12 mouse cellular contexts compared by ENCODE assay signal in genomic region chr1:64753109-64753508, GRCm38 (mm10). TPM values are rescaled to one million over a fixed set of nuclear protein-coding genes. Genes with fewer than 3 reads are reported as not detected.
DNase-seq lines count a peak whose midpoint lies in the region; ATAC-seq and TF ChIP-seq lines count a peak whose summit lies in the region.
"Had no signal": no experiment of that assay in that cellular context is flagged by ENCODE, and none has a peak within 500 bp of the region (broad histone marks: within the 10 kb centered on the region; RNA-seq: fewer than 3 reads in every experiment).

No protein-coding gene starts in this region.

- WGBS in forebrain, embryonic 11.5 days, result 93% methylated on average over 8 of the region's 8 CpGs

- intact Hi-C loops in gastrocnemius, adult 2 months (cut with DNase I), result no loop called here
- intact Hi-C loops in heart, postnatal 25 days (cut with DNase I), result no loop called here

- TF ChIP-seq CTCF in gastrocnemius, adult 2 months (IDR thresholded peaks at IDR 0.05), result no peak

- no peaks in the 10 kb centered on the region for H3K4me1 ChIP-seq in forebrain, embryonic 11.5 days (replicated peaks; ENCODE audit: control insufficient read depth, insufficient read depth, low read length)

- H3K4me2 ChIP-seq in forebrain, embryonic 11.5 days (ENCODE audit: low read depth, low read length, severe bottlenecking), result no peak overlapping the region

- no peak overlapping the region for H3K4me3 ChIP-seq in gastrocnemius, adult 2 months
- no peak overlapping the region for H3K4me3 ChIP-seq in forebrain, embryonic 11.5 days (ENCODE audit: low read depth, low read length)

- no peaks in the 10 kb centered on the region for H3K27me3 ChIP-seq in forebrain, embryonic 11.5 days (ENCODE audit: control insufficient read depth, insufficient read depth, low read length)

- H3K9me3 ChIP-seq in forebrain, embryonic 11.5 days (ENCODE audit: control insufficient read depth, low read length), result no peaks in the 10 kb centered on the region

- no peak for ATAC-seq in forebrain, embryonic 11.5 days (replicated peaks; ENCODE audit: low FRiP score)

- H3K36me3 ChIP-seq in forebrain, embryonic 11.5 days (ENCODE audit: control insufficient read depth, insufficient read depth, low read length), result no peaks in the 10 kb centered on the region

- H3K9ac ChIP-seq in forebrain, embryonic 11.5 days (ENCODE audit: low read length), result no peak overlapping the region

- DNase-seq in gastrocnemius, adult 2 months, result peak; percentile 58
- no peak for DNase-seq in gastrocnemius, postnatal 4 days (ENCODE audit: low spot score in 2 of 2)
- peak; percentile 62 for DNase-seq in NIH3T3 (ENCODE audit: low read depth)
- peak; percentile 48 for DNase-seq in heart, postnatal 25 days (ENCODE audit: low spot score)
- peak; percentile 68 to 83 for DNase-seq in lung, postnatal 4 days
- no peak for DNase-seq in layer of hippocampus, adult 18-20 months (ENCODE audit: low spot score in 2 of 2)
- DNase-seq in forebrain, embryonic 11.5 days (ENCODE audit: low spot score), result no peak
- DNase-seq in cerebellum, adult 9-11 months, result no peak
- DNase-seq: cerebellum, postnatal 36 days; retina, postnatal 1 day had no signal

- no peak overlapping the region for H3K27ac ChIP-seq in gastrocnemius, adult 2 months
- H3K27ac ChIP-seq in forebrain, embryonic 11.5 days (ENCODE audit: low read depth, low read length), result no peak overlapping the region
- H3K27ac ChIP-seq: kidney, postnatal 0 days; macrophage had no signal

RNA-seq across cellular contexts. Expression of gene Fzd5, which starts 15.6 kb away (rescaled TPM):
- 1 to 10 TPM; 1.2 to 2.3 TPM for total RNA-seq in gastrocnemius, adult 2 months (2021)
- total RNA-seq in gastrocnemius, postnatal 4 days (2021), result 1 to 10 TPM; 4.2 to 5.0 TPM
- total RNA-seq in heart, postnatal 25 days (2021), result 1 to 10 TPM; 4.0 to 5.8 TPM
- 1 to 10 TPM; 1.0 to 1.3 TPM for total RNA-seq in layer of hippocampus, adult 18-20 months (2021)
- polyA plus RNA-seq in forebrain, embryonic 11.5 days (2014; fragmentation: Nextera tagmentation; extraction: Ambion mirVana), result 0.95 and 1.0 TPM in 2 replicates

Comparison
In these comparisons a context has a peak if more than half of its experiments do, and no peak if none do; other contexts are left out.
1. DNase-seq: peak in gastrocnemius, adult 2 months (single experiment), NIH3T3 (single experiment), heart, postnatal 25 days (single experiment) and lung, postnatal 4 days (2 of 2); none in gastrocnemius, postnatal 4 days (0 of 2), layer of hippocampus, adult 18-20 months (0 of 2), forebrain, embryonic 11.5 days (single experiment) and cerebellum, adult 9-11 months (single experiment).